Mouse (Mus musculus) stomach, embryonic 14.5 days (tissue): ENCODE data around the gene Jak2. TPM values are rescaled to one million over a fixed set of nuclear protein-coding genes. Genes with fewer than 3 reads are reported as not detected.
A peak's percentile ranks its signal among the peaks of the same experiment; 100 is the strongest.

Experiments
- ATAC-seq: fragments of 200-750 bp; cut with Nextera tagmentation; 2 replicates; pipeline ENCODE4 v1.8.0; 2017; ENCODE audit warnings: low read depth, moderate TSS enrichment; ENCODE audit not compliant: insufficient number of reproducible peaks, insufficient read depth, low FRiP score
- H3K27ac ChIP-seq: fragments of 300-500 bp; sonication (generic); 2 replicates; pipeline ENCODE4 v1.5.1; 2014; ENCODE audit warnings: mild to moderate bottlenecking, low read length, moderate library complexity, mixed read lengths
- H3K27me3 ChIP-seq: fragments of 300-500 bp; sonication (generic); 2 replicates; pipeline ENCODE4 v1.6.1; 2014; ENCODE audit warnings: low read length, control low read depth, mixed read lengths; ENCODE audit not compliant: control insufficient read depth, insufficient read depth
- H3K36me3 ChIP-seq: fragments of 300-500 bp; sonication (generic); 2 replicates; pipeline ENCODE4 v1.6.1; 2014; ENCODE audit warnings: mild to moderate bottlenecking, control low read depth, low read length, moderate library complexity, mixed read lengths; ENCODE audit not compliant: control insufficient read depth, insufficient read depth
- H3K4me1 ChIP-seq: fragments of 300-500 bp; sonication (generic); 2 replicates; pipeline ENCODE4 v1.6.1; 2014; ENCODE audit warnings: low read length, control low read depth, mixed read lengths; ENCODE audit not compliant: control insufficient read depth, insufficient read depth
- H3K4me2 ChIP-seq: fragments of 300-500 bp; sonication (generic); replicated peaks from 2 replicates; pipeline ENCODE4 v1.6.1; 2014; ENCODE audit warnings: low read depth, low read length, control low read depth
- H3K4me3 ChIP-seq: fragments of 300-500 bp; sonication (generic); 2 replicates; pipeline ENCODE4 v1.5.1; 2014; ENCODE audit warnings: low read depth, low read length, control low read depth
- H3K9ac ChIP-seq: fragments of 300-500 bp; sonication (generic); replicated peaks from 2 replicates; pipeline ENCODE4 v1.6.1; 2014; ENCODE audit warnings: low read depth, mild to moderate bottlenecking, control low read depth, low read length, moderate library complexity, mixed read lengths
- H3K9me3 ChIP-seq: fragments of 300-500 bp; sonication (generic); 2 replicates; pipeline ENCODE4 v1.6.1; 2016; ENCODE audit warnings: low read depth, low read length, control low read depth; ENCODE audit not compliant: control insufficient read depth
- WGBS: fragments of 180-500 bp; shearing (Covaris S2); extraction: QIAGEN DNeasy Blood & Tissue Kit; methylation state at CpG from one replicate; pipeline ENCODE4 v1.1.7; 2014; 5-methylcytosine and 5-hydroxymethylcytosine counted together
- polyA plus RNA-seq: library from polyadenylated mRNA; unstranded; fragments of >200 nt; fragmentation: Nextera tagmentation; extraction: Ambion mirVana; gene quantifications from 2 replicates; pipeline ENCODE4 v1.2.1, GENCODE M21; 2014

Gene Jak2
- polyA plus RNA-seq, 1 experiment from 2014 or later = 11.2 TPM

GRCm38 (mm10) chr19:29261638-29262037 is 10.0 kb downstream of the Jak2 start:
- 79% methylated on average over 9 of the region's 9 CpGs for WGBS
- Histone ChIP-seq H3K4me2 (no peak overlapping the region), H3K4me3 (no peak overlapping the region), H3K4me1 (no peaks in the 10 kb centered on the region), H3K9ac (no peak overlapping the region), H3K36me3 (no peaks in the 10 kb centered on the region), H3K27ac (no peak overlapping the region), H3K27me3 (no peaks in the 10 kb centered on the region), H3K9me3 (no peaks in the 10 kb centered on the region)
- no peak for ATAC-seq

GRCm38 (mm10) chr19:29263492-29263891 is 11.9 kb downstream of the Jak2 start:
- no peaks in the 10 kb centered on the region for H3K9me3 ChIP-seq
- H3K4me2 ChIP-seq = no peak overlapping the region
- no peaks in the 10 kb centered on the region for H3K4me1 ChIP-seq
- H3K27me3 ChIP-seq = no peaks in the 10 kb centered on the region
- no peaks in the 10 kb centered on the region for H3K36me3 ChIP-seq
- WGBS = 81% methylated on average over 1 of the region's 1 CpGs
- H3K4me3 ChIP-seq = no peak overlapping the region
- no peak overlapping the region for H3K9ac ChIP-seq
- ATAC-seq = no peak
- H3K27ac ChIP-seq = no peak overlapping the region

GRCm38 (mm10) chr19:29265538-29265937 is 13.9 kb downstream of the Jak2 start:
- Histone ChIP-seq H3K9me3 (no peaks in the 10 kb centered on the region), H3K27ac (0 out of 2 replicates have a peak overlapping the region, but pooled peaks have one; percentile 10), H3K9ac (no peak overlapping the region), H3K4me1 (no peaks in the 10 kb centered on the region), H3K36me3 (no peaks in the 10 kb centered on the region), H3K27me3 (no peaks in the 10 kb centered on the region), H3K4me2 (no peak overlapping the region), H3K4me3 (no peak overlapping the region)
- no peak for ATAC-seq
- 65% methylated on average over 5 of the region's 5 CpGs for WGBS

GRCm38 (mm10) chr19:29267075-29267868 is 15.6 kb downstream of the Jak2 start:
- peak overlapping the region; percentile 33; the same call in 1 of the 2 replicates for H3K27ac ChIP-seq
- no peak overlapping the region for H3K9ac ChIP-seq
- peak; percentile 84; the same call in 1 of the 2 replicates for ATAC-seq
- no peaks in the 10 kb centered on the region for H3K27me3 ChIP-seq
- no peaks in the 10 kb centered on the region for H3K4me1 ChIP-seq
- no peak overlapping the region for H3K4me2 ChIP-seq
- H3K9me3 ChIP-seq = no peaks in the 10 kb centered on the region
- H3K4me3 ChIP-seq = no peak overlapping the region
- 67% methylated on average over 4 of the region's 4 CpGs for WGBS
- no peaks in the 10 kb centered on the region for H3K36me3 ChIP-seq

GRCm38 (mm10) chr19:29268788-29269321 is 17.2 kb downstream of the Jak2 start:
- Histone ChIP-seq H3K4me2 (no peak overlapping the region), H3K27me3 (no peaks in the 10 kb centered on the region), H3K4me3 (no peak overlapping the region), H3K27ac (no peak overlapping the region), H3K9ac (no peak overlapping the region), H3K9me3 (no peaks in the 10 kb centered on the region), H3K36me3 (no peaks in the 10 kb centered on the region), H3K4me1 (no peaks in the 10 kb centered on the region)
- ATAC-seq = no peak
- 92% methylated on average over 4 of the region's 4 CpGs for WGBS

- Histone ChIP-seq H3K4me2 (no peak overlapping the region), H3K9ac (no peak overlapping the region), H3K9me3 (no peaks in the 10 kb centered on the region), H3K4me1 (no peaks in the 10 kb centered on the region), H3K27me3 (no peaks in the 10 kb centered on the region), H3K27ac (no peak overlapping the region), H3K4me3 (no peak overlapping the region), H3K36me3 (no peaks in the 10 kb centered on the region; the same call in 1 of the 2 replicates)
- 50% methylated on average over 6 of the region's 6 CpGs for WGBS
- no peak for ATAC-seq
These were observed 18.6 kb downstream of the Jak2 start for GRCm38 (mm10) chr19:29270226-29270625.

GRCm38 (mm10) chr19:29271147-29271578 is 19.5 kb downstream of the Jak2 start:
- ATAC-seq = no peak
- no peaks in the 10 kb centered on the region; the same call in 1 of the 2 replicates for H3K36me3 ChIP-seq
- H3K9ac ChIP-seq = no peak overlapping the region
- no peak overlapping the region for H3K4me2 ChIP-seq
- no peak overlapping the region for H3K4me3 ChIP-seq
- no peak overlapping the region for H3K27ac ChIP-seq
- WGBS = 78% methylated on average over 12 of the region's 12 CpGs
- H3K27me3 ChIP-seq = no peaks in the 10 kb centered on the region
- no peaks in the 10 kb centered on the region for H3K4me1 ChIP-seq
- H3K9me3 ChIP-seq = no peaks in the 10 kb centered on the region

GRCm38 (mm10) chr19:29272011-29272809 is 20.6 kb downstream of the Jak2 start:
- Histone ChIP-seq H3K9ac (no peak overlapping the region), H3K36me3 (peaks cover 6% of the 10 kb centered on the region), H3K9me3 (no peaks in the 10 kb centered on the region), H3K4me2 (no peak overlapping the region), H3K27ac (no peak overlapping the region), H3K4me3 (no peak overlapping the region), H3K27me3 (no peaks in the 10 kb centered on the region), H3K4me1 (no peaks in the 10 kb centered on the region)
- 86% methylated on average over 3 of the region's 3 CpGs for WGBS
- no peak for ATAC-seq
